Mouse (Mus musculus): ENCODE measurements at regions not wholly inside any gene's neighbourhood (a gene's known extent, or its start where the extent isn't known, plus 50 kb on each side); places are given as distances from the start of the nearest gene placed in this dataset.

GRCm38 (mm10) chr12:96167551-96167950 lies 475.5 kb downstream of the Flrt2 start:
- intact Hi-C loops (cut with DNase I) = no loop called here

GRCm38 (mm10) chr12:96198928-96199327 lies 506.9 kb downstream of the Flrt2 start:
- intact Hi-C loops (cut with DNase I) = no loop called here
- DNase-seq (ENCODE audit: low spot score in 2 of 2) = no peak

More at GRCm38 (mm10) chr12:96167551-96167950, 475.5 kb downstream of the Flrt2 start:
- no peak for DNase-seq (ENCODE audit: low spot score in 2 of 2)

- intact Hi-C loops (cut with DNase I) = no loop called here
- no peak for DNase-seq (ENCODE audit: low spot score in 2 of 2)
Measured at GRCm38 (mm10) chr12:96201855-96202254, 509.8 kb downstream of the Flrt2 start.

GRCm38 (mm10) chr12:96226446-96226845 lies 534.4 kb downstream of the Flrt2 start:
- intact Hi-C loops (cut with DNase I) = no loop called here

GRCm38 (mm10) chr12:96228714-96229113 lies 536.7 kb downstream of the Flrt2 start:
- intact Hi-C loops (cut with DNase I) = no loop called here
- no peak for DNase-seq (ENCODE audit: low spot score in 2 of 2)

More at GRCm38 (mm10) chr12:96226446-96226845, 534.4 kb downstream of the Flrt2 start:
- no peak for DNase-seq (ENCODE audit: low spot score in 2 of 2)

- DNase-seq (ENCODE audit: low spot score in 2 of 2) = no peak
- intact Hi-C loops (cut with DNase I) = no loop called here
Measured at GRCm38 (mm10) chr12:96235510-96235909, 543.5 kb downstream of the Flrt2 start.

- DNase-seq (ENCODE audit: low spot score in 2 of 2) = no peak
- intact Hi-C loops (cut with DNase I) = no loop called here
Measured at GRCm38 (mm10) chr12:96235996-96236525, 544.0 kb downstream of the Flrt2 start.

- intact Hi-C loops (cut with DNase I) = no loop called here
- DNase-seq (ENCODE audit: low spot score in 2 of 2) = no peak
Measured at GRCm38 (mm10) chr12:96239642-96240041, 547.6 kb downstream of the Flrt2 start.

- intact Hi-C loops (cut with DNase I) = no loop called here
- DNase-seq (ENCODE audit: low spot score in 2 of 2) = no peak
Measured at GRCm38 (mm10) chr12:96261978-96262377, 570.0 kb downstream of the Flrt2 start.

- DNase-seq (ENCODE audit: low spot score in 2 of 2) = no peak
- intact Hi-C loops (cut with DNase I) = no loop called here
Measured at GRCm38 (mm10) chr12:96275894-96276293, 583.9 kb downstream of the Flrt2 start.

GRCm38 (mm10) chr12:96311137-96311536 lies 619.1 kb downstream of the Flrt2 start:
- intact Hi-C loops (cut with DNase I) = no loop called here
- peak; percentile 1 to 23 for DNase-seq (ENCODE audit: low spot score in 2 of 2)

GRCm38 (mm10) chr12:96323061-96323786 lies 631.2 kb downstream of the Flrt2 start:
- DNase-seq (ENCODE audit: low spot score in 2 of 2) = no peak
- intact Hi-C loops (cut with DNase I) = no loop called here

GRCm38 (mm10) chr12:96351143-96351542 lies 659.1 kb downstream of the Flrt2 start:
- intact Hi-C loops (cut with DNase I) = no loop called here
- DNase-seq (ENCODE audit: low spot score in 2 of 2) = no peak

GRCm38 (mm10) chr12:96378924-96379323 lies 686.9 kb downstream of the Flrt2 start:
- no peak for DNase-seq (ENCODE audit: low spot score in 2 of 2)
- intact Hi-C loops (cut with DNase I) = no loop called here

GRCm38 (mm10) chr12:96419104-96419503 lies 727.1 kb downstream of the Flrt2 start:
- intact Hi-C loops (cut with DNase I) = no loop called here
- no peak for DNase-seq (ENCODE audit: low spot score in 2 of 2)

GRCm38 (mm10) chr12:96419567-96419966 lies 727.5 kb downstream of the Flrt2 start:
- intact Hi-C loops (cut with DNase I) = no loop called here
- DNase-seq (ENCODE audit: low spot score in 2 of 2) = no peak

GRCm38 (mm10) chr12:96427589-96427988 lies 735.6 kb downstream of the Flrt2 start:
- intact Hi-C loops (cut with DNase I) = no loop called here
- no peak for DNase-seq (ENCODE audit: low spot score in 2 of 2)

- no peak for DNase-seq (ENCODE audit: low spot score in 2 of 2)
- intact Hi-C loops (cut with DNase I) = no loop called here
Measured at GRCm38 (mm10) chr12:96442546-96442945, 750.5 kb downstream of the Flrt2 start.

- intact Hi-C loops (cut with DNase I) = no loop called here
- no peak for DNase-seq (ENCODE audit: low spot score in 2 of 2)
Measured at GRCm38 (mm10) chr12:96453374-96453773, 761.3 kb downstream of the Flrt2 start.

- intact Hi-C loops (cut with DNase I) = no loop called here
- no peak for DNase-seq (ENCODE audit: low spot score in 2 of 2)
Measured at GRCm38 (mm10) chr12:96476344-96476743, 784.3 kb downstream of the Flrt2 start.

GRCm38 (mm10) chr12:96488448-96488960 lies 796.5 kb downstream of the Flrt2 start:
- intact Hi-C loops (cut with DNase I) = no loop called here
- DNase-seq (ENCODE audit: low spot score in 2 of 2) = peak in 1 of 2 experiments; percentile 1

All from left cerebral cortex, postnatal 14 days (tissue).